Mouse (Mus musculus) spleen, postnatal 36 days (tissue): ENCODE measurements around the gene C3.

Experiments used
- DNase-seq, 2 experiments: peaks; one replicate each; pipeline ENCODE4 v3.0.0; 2022; ENCODE audit warnings: low spot score in 2 of 2, mixed read lengths in 1 of 2

The C3 gene

DNA sequence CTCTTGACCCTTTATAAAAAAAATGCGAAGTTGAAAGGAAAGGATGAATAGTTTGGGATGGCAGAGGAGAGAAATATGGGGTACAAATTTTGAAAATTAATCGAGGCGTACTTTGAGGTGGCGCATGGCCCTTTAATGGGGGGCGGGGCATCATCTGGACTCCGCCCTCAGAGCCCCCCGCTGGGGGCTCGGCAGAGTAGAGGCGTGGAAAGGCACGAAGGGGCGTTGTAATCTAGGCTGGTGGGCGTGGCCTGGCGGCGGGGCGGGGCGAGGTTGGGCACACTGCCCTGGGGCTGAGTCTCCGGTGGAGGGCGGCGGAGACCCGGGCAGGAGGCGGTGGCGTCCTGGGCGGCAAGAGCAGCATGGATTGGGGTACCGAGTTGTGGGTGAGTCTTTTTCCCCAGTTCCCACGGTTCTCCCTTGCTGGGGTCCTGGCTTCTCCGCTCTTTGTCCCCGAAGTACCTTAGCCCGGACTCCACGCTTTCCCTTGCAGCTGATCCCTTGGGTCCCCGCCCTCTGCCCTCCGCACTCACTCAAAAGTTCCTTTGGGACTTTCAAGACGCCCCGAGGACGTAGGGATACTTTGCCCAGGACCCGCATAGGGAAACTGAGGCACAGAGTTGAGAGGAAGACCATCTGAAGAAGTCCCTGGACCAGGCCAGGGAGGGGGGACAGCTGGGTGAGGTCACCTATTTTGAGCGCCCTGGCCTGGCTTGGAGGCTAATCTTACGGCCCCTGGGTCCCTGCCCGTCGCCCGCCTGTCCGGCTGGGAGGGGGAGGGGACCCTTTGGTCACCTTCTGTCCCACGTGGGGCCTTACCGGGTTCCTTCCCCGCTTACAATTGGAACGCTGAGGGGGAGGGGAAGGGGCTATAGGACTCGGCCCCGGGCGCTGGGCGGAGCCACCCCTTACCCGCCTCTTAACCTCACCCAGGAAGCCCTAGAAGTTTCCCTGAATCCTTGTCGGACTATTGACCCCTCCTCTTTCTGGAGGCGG is 21.5 kb upstream of the C3 start, which contains the start of gene Trip10:
Gene Trip10 (plus strand): TSS at position 270 of the 996 bp plus-strand sequence.
- peak; percentile 94 to 95 for DNase-seq

DNA sequence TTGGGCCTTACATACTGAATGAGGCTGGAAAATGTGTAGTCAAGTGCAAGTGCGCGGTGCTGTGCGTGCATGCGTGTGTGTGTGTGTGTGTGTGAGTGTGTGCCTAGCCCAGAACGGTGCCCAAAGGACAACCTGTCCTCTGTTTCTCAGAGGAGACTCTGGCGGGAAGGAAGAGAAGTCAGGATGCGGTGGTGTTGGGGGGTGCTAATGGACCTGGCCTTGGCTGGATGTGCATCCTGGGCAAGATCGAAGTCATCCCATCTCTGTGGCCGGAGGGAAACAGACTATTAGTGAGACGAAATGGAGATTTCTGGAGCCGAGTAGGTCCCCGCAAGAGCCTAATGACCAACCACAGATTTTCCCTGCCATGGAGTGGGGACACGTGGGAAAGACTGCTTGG is 20.8 kb upstream of the C3 start:
- DNase-seq, result no peak

DNA sequence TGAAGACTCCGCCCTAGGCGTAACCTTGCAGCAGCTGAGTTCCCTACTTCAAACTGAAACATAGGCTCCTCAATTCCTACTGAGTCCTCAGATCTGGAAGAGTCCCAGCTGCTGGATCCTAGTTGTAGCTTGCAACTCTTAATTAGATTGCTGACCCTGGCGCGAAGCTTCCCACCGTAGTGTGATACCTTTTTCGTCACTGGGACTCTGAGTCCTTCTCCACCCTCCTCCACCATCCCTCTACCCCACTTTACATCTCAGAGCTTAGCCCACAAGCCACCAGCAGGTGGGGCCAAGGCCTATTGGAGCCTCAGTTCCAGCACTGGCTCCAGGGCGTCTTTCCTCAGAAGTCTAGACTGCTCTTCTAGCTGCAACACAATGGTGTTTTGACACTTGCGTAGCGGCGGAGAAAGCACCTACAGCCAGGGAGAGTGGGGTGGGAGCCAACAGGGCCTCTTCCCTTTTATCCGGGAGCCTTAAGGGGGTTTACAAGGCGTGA is 20.3 kb upstream of the C3 start, which contains the start of gene Gpr108:
Gene Gpr108 (minus strand): TSS at position 246 of the 499 bp plus-strand sequence.
- DNase-seq, result peak; percentile 87 to 88

DNA sequence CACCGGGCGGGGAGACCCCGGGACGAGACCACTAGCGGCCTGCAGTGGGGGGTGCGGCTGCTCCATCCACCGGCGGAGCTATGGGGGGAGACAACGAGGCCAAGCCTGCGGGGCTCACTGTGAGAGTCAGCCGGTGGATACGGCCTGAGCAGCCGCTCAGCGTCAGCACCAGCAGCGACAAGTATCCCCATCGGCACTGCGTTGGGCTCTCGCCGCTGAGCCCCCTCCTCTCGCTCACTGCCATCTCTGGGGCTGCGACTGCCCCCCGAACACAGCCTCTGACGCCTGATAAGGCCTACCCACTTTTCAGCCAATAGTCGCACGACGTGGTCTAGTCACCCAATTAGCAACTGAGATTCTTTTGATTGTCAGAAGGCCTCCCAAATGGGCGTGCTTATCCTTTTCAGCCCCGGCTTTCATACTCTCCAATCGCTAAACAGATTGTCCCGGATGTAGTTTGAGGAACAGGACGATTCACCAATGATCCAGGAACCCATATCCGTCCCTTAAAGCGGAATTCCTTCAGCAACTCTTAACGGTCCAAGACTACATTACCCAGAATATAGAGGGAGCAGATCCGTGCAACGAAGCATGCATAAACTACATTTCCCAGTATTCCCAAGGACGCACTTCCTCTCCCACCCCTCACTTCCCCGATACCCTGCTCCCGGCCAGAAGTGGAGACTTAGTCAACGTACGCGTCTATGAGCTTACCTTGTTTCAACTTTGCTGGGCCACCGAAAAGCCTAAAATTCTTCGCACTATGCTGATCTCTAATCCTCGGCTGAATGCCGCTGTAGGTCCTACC is 19.7 kb upstream of the C3 start:
- peak; percentile 94 to 96 for DNase-seq

- DNase-seq, result no peak
These were observed 18.9 kb upstream of the C3 start for GRCm38 (mm10) chr17:57246663-57247392.

DNA sequence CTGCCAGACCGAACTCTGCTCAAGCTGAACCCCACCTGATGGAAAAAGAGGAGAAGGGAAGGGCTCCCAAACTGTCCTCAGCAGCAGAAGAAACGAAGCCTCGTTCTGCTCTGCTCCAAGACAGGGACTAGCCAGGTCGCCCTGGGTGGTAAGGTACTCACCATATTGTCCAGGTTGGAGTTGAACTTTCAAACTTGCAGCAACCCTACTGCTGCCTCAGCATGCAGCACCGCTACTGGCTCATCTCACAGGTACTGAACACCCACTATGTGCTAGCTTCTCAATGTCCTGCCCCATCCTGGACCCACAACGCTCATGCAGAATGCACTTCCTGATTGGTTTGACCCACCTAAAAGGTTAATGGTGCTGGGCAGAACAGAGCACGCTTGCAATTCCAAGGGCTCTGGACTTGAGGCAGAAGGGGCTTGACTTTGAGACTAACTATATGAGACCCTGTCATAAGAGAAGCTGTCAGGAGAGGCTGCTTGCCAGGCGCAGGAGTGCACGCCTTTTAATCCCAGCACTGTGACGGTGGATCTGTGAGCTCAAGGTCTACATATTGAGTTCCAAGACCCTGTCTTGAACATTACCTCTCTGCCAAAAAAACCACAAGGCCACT is 17.5 kb upstream of the C3 start:
- no peak for DNase-seq

DNA sequence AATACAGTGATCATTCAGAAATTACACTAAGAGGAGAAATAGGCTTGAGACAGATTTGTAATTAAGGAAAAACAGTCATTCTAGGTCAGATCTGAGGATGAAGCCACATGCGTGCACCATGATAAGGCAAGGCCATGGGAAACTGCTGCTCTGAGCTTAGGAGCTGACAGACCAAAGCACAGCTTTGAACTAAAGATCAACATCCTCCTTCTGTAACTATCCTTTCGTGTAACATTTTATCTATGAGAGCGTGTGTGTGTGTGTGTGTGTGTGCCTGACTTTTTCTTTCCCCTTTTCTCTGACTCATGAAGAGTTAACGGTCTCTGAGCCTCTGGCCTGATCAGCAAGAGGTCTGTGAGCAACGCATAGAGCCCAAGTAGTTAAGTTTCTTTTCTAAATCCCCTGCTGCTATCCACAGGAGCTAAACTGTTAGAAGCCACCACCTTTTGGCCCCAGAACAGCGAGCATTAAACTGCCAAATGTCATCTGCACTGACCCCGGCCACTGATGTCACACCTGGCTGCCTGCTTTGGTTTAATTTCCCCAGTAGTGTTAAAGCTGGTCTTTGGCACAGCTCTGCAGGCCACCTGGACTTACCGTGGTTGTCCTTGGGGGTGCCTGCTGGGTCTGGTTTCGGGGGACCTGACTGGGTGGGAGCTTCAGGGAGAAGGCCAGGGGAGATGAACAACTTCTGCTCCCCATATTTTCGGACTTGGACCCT is 15.9 kb upstream of the C3 start:
- no peak for DNase-seq

- DNase-seq, result no peak
These were observed 9.2 kb upstream of the C3 start for GRCm38 (mm10) chr17:57237181-57237580.

DNA sequence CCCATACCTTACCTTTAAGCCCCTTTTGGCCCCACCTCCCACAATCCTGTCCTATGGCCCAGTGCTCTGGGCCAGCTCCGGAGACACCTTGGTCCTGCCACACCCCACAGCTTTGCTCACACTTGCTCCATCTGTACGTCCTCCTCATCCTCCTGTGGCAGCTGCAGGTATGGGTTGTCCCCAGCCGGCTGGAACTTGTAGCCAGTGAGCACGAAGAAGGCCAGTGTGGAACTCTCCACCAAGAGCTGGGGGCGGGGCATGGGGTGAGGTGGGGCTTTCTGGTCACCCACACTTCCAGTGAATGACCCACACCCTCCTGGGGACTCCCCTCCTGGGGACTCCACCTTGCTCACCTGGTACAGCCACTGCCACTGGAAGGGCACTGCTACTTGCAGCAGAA is 7.9 kb upstream of the C3 start:
- DNase-seq, result no peak

DNA sequence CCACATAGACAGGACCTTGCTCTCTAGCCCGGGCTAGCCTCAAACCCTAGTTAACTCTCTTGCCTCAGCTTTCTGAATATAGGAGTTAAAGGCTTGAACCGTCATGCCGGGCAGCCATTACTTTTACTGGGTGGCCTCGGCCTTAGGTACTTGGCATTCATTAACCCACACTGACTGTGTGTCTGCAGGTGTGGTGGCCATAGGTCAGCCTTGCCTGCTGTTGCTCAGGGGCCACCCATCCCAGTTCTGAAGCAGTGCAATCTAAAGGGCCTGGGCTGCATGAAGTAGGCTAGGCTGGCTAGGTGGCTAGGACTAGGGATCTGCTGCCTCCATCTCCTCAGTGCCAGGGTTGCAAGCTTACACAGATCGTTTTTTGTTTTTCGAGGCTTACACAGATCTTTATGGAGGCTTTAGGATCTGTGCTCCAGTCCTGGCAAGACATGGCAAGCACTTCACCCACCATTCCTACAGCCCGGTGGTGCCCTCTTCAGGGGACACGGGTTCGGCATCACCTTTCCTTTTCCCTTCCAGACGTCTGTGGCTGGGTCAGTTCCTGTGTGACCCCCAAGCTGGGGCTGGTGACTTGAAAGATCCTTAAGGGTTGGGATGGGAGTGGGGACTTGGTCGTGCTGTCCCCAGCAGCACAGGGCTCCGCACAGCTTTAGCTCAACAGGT is 6.5 kb upstream of the C3 start:
- DNase-seq, result no peak

DNA sequence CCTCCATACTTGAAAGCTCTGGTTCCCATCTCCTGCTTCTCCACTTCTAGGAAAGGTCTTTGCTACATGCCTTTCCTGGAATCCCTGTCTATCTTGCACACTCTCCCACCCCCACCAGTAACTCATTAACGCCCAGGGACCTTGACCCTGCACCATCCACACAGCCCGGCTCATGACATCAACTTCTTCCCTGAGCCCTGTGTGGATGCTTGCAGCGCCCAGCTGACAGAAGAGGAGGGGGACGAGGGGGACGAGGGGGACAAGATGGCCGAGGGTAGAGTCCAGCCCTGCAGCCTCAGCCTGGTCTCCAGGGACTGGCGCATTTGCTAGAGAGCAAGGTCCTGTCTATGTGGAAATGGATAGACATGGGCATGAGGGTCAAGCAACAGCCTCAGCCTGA is 5.1 kb upstream of the C3 start:
- DNase-seq, result no peak

DNA sequence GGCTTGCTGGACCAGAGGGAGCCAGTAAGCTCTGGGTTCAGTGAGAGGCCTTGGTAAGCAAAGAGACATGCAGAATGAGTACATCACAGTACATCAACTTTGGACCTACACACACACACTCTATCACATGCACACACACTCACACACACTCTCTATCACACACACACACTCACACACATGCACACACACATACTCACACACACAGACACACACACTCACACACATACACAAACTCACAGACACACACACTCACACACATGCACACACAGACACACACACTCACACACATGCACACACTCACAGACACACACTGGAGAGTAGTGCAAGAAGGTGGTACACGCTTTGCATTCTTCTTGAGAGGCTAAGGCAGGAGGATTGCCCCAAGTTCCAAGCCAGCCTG is 4.3 kb upstream of the C3 start:
- no peak for DNase-seq

DNA sequence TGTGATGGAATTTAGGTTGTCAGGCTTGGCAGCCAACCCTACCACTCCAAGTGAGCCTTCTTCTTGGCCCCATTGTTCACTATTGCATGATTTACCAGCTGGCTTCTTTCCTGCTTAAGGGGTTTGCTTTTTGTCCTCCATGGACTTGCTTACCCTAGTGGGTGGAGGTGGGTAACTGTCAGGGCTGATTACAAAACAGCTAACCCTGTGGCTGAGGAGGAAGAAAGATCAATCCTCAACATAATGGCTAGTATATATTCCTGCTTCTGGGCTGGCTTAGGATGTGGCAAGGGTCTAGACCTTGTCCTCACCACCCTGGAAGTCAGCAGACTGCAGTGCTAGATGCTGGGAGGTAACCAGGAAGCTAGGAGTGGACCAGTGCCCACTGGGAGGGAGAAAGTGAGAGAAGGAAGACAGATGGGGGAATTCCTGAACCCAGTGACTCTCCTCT is 3.4 kb upstream of the C3 start:
- no peak for DNase-seq

GRCm38 (mm10) chr17:57230728-57231125 is 2.8 kb upstream of the C3 start:
- no peak for DNase-seq

GRCm38 (mm10) chr17:57229851-57230727 is 2.2 kb upstream of the C3 start:
- peak; percentile 38 to 43 for DNase-seq

DNA sequence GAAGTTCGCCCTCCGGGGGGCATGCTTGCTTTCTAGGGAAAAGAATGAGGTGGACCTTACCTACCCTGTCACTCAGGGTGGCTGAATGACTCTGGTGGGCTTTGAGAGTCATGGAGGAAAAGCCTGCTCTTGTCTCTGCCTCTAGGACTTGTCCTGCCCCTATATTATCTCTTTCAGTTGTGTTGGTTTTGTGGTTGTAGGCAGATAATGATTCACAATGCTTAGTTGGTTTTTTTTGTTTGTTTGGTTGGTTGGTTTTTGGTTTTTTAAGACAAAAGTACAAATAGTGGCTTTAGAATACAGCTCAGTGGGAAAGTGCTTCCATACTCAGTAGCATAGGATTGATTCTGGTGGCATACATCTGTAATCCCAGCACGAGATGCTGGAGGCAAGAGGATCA is 937 bp upstream of the C3 start:
- DNase-seq, result no peak

DNA sequence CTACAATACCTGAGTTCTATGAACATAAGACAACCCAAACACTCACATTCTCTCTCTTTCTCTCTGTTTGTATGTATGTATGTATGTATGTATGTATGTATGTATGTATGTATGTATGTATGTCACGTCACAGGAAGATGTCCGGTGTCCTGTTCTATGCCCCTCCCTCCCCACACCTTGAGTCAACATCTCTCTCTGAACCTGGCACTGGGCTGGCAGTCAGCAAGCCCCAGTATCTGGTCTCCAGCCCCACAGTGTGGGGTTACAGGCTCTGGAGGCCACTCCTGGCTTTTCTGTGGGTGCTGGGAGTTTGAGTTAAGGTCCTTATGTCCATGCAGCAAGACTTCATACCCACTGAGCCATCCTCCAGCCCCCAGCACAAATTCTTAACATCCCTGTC is 468 bp downstream of the C3 start:
- no peak for DNase-seq

DNA sequence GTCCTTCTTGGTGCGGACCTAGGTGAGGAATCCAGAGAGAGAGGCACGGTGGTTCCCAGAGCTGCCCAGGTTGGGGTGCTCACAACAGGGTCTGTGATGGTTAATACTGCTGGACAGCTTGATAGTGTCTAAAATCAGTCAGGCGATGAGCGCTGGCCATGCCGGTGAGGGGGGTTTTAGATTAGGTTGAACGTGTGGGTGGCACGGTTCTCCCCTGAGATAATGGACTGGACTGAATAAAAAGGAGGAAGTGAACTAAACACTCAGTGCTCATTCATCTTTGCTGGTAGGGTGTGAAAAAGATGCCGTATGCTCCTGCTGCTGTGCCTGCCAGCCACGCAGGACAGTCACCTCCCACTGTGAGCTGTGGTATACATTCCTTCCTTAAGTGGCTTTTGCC is 4.6 kb downstream of the C3 start:
- DNase-seq, result no peak

DNA sequence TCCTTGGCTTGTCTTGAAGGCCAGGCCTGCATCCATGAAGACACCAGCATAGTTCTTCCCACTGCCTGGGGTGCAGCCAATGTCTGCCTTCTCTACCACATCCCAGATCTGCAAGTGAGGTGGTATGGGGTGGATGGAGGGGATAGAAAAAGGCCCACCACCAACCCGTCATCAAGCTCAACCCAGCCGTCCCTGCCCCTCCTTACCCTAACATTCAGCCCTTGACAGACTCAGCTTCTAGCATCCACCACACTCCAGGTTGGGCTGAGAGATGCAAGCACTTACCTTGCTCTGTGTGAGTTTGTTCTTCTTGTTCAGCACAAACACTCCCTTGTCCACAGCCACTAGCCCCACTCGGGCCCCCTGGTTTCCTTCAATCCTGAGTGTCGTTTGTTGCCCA is 6.0 kb downstream of the C3 start:
- no peak for DNase-seq
